Mouse (Mus musculus): ENCODE results near the gene Cd68. TPM values are rescaled to one million over a fixed set of nuclear protein-coding genes. Genes with fewer than 3 reads are reported as not detected.
"Not testable (repeated sequence)": the region's sequence is repeated elsewhere in the genome, so short reads cannot be mapped to it uniquely, and the experiment has no call there.

Gene Cd68
- polyA plus RNA-seq, 1 experiment, result 51.6 TPM

- Histone ChIP-seq H3K4me1 (ENCODE audit: control insufficient read depth, insufficient read depth, low read length) (no peaks in the 10 kb centered on the region), H3K4me3 (replicated peaks; ENCODE audit: control insufficient read depth, low read depth, low read length) (no peak overlapping the region), H3K27ac (ENCODE audit: control insufficient read depth, insufficient read depth, low read depth, low read length, poor library complexity) (no peak overlapping the region)
- WGBS, result 77% methylated on average over 3 of the region's 3 CpGs
- TF ChIP-seq POLR2A (IDR thresholded peaks at IDR 0.05; ENCODE audit: borderline replicate concordance, control insufficient read depth, low read depth, low read length), result no peak
- TF ChIP-seq CTCF (IDR thresholded peaks at IDR 0.05; ENCODE audit: control insufficient read depth, insufficient read depth, low read length), result no peak
Measured at GRCm38 (mm10) chr11:69708614-69709265, 42.8 kb upstream of the Cd68 start.

DNA sequence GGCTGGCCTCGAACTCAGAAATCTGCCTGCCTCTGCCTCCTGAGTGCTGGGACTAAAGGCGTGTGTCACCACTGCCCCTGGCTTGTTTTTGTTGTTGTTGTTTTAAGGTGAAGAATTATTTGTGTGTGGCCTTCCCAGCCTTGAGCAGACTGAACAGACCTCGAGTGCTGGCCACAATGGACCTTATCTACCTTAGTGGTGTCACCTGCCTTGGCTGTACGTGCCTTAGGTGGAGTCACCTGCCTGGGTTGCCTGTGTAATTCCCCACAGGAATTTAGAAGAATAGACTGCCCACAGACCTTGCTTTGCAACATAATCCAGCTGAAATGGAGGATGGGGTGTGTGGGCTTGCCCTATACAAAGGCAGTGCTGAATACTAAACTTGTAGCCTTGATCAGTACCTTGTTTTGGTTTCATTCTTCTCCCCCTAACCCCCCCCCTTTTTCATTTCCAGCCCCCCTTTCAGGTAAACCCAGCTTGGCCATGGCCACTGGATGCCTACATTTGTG, 42.0 kb upstream of the Cd68 start:
- H3K27ac ChIP-seq (ENCODE audit: control insufficient read depth, insufficient read depth, low read depth, low read length, poor library complexity), result no peak overlapping the region
- no peaks in the 10 kb centered on the region for H3K4me1 ChIP-seq (ENCODE audit: control insufficient read depth, insufficient read depth, low read length)
- 83% methylated on average over 4 of the region's 4 CpGs for WGBS

GRCm38 (mm10) chr11:69707480-69707847, 41.5 kb upstream of the Cd68 start:
- no peaks in the 10 kb centered on the region for H3K4me1 ChIP-seq (ENCODE audit: control insufficient read depth, insufficient read depth, low read length)
- 83% methylated on average over 4 of the region's 4 CpGs for WGBS
- H3K4me3 ChIP-seq (replicated peaks; ENCODE audit: control insufficient read depth, low read depth, low read length), result no peak overlapping the region
- TF ChIP-seq CTCF (IDR thresholded peaks at IDR 0.05; ENCODE audit: control insufficient read depth, insufficient read depth, low read length), result no peak
- no peak for TF ChIP-seq POLR2A (IDR thresholded peaks at IDR 0.05; ENCODE audit: borderline replicate concordance, control insufficient read depth, low read depth, low read length)
- no peak overlapping the region for H3K27ac ChIP-seq (ENCODE audit: control insufficient read depth, insufficient read depth, low read depth, low read length, poor library complexity)

More for the DNA sequence above, 42.0 kb upstream of the Cd68 start:
- H3K4me3 ChIP-seq (replicated peaks; ENCODE audit: control insufficient read depth, low read depth, low read length), result no peak overlapping the region
- TF ChIP-seq POLR2A (IDR thresholded peaks at IDR 0.05; ENCODE audit: borderline replicate concordance, control insufficient read depth, low read depth, low read length) (no peak), CTCF (IDR thresholded peaks at IDR 0.05; ENCODE audit: control insufficient read depth, insufficient read depth, low read length) (no peak)

GRCm38 (mm10) chr11:69706775-69707479, 41.0 kb upstream of the Cd68 start:
- H3K4me3 ChIP-seq (replicated peaks; ENCODE audit: control insufficient read depth, low read depth, low read length), result no peak overlapping the region
- TF ChIP-seq CTCF (IDR thresholded peaks at IDR 0.05; ENCODE audit: control insufficient read depth, insufficient read depth, low read length) (no peak), POLR2A (IDR thresholded peaks at IDR 0.05; ENCODE audit: borderline replicate concordance, control insufficient read depth, low read depth, low read length) (no peak)
- WGBS, result 73% methylated on average over 6 of the region's 6 CpGs
- no peaks in the 10 kb centered on the region for H3K4me1 ChIP-seq (ENCODE audit: control insufficient read depth, insufficient read depth, low read length)
- no peak overlapping the region for H3K27ac ChIP-seq (ENCODE audit: control insufficient read depth, insufficient read depth, low read depth, low read length, poor library complexity)

DNA sequence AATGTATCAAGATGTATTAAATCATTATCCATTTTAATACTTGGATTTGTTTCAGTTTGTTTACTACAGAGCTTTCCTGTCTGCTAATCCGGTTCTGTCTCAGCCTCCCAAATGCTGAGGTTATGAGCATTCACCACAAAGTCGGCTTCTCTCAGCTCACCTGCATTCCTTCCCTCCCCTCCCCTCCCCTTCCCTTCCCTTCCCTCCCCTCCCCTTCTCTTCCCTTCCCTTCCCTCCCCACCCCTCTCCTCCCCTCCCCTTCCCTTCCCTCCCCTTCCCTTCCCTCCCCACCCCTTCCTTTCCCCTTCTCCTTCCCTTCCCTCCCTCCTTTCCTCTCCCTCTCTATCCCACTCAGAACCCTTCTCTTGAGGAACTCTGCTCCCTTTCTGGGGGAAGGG, 38.7 kb upstream of the Cd68 start:
- WGBS, result 27% methylated on average over 2 of the region's 2 CpGs
- no peak overlapping the region for H3K4me3 ChIP-seq (replicated peaks; ENCODE audit: control insufficient read depth, low read depth, low read length)
- no peak overlapping the region for H3K27ac ChIP-seq (ENCODE audit: control insufficient read depth, insufficient read depth, low read depth, low read length, poor library complexity)
- no peak for TF ChIP-seq CTCF (IDR thresholded peaks at IDR 0.05; ENCODE audit: control insufficient read depth, insufficient read depth, low read length)
- TF ChIP-seq POLR2A (IDR thresholded peaks at IDR 0.05; ENCODE audit: borderline replicate concordance, control insufficient read depth, low read depth, low read length), result no peak
- no peaks in the 10 kb centered on the region for H3K4me1 ChIP-seq (ENCODE audit: control insufficient read depth, insufficient read depth, low read length)

DNA sequence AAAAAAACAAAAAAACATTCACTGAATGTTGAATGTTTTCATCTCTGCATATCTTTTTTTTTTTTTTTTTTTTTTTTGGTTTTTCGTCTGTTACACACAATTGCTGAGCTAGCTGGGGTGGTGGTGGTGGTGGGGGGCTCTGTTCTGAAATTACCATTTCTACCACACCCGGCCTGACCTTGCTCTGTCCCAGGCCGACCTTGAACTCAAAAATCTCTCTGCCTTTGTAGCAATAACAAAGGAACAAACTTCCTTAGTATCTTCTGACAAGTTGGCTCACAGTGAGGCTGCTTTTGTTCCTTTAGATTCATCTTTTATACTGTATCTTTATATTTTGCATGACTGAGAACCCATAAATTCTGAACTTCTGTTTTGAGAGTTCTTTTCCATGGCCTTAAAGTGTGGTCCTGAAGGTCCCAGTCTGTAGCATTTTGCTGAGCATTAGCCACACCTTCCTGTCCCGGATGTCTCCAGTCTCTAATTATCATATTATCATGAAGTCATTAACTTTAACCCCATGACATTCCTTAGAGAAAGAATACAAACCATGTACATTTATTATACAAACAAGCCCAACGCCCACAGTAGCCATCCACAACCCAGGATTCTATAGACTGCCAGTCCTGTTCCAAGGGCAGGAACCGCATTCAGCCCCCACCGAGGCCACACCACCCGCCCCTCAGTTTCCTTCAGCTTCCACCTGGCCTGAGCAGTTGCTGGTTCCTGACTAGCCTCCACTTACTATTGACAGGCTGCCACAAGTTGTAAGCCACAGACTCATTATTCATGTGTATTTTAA, 38.1 kb upstream of the Cd68 start:
- Histone ChIP-seq H3K27ac (ENCODE audit: control insufficient read depth, insufficient read depth, low read depth, low read length, poor library complexity) (no peak overlapping the region), H3K4me3 (replicated peaks; ENCODE audit: control insufficient read depth, low read depth, low read length) (no peak overlapping the region), H3K4me1 (ENCODE audit: control insufficient read depth, insufficient read depth, low read length) (no peaks in the 10 kb centered on the region)
- 66% methylated on average over 8 of the region's 8 CpGs for WGBS
- TF ChIP-seq CTCF (IDR thresholded peaks at IDR 0.05; ENCODE audit: control insufficient read depth, insufficient read depth, low read length) (no peak), POLR2A (IDR thresholded peaks at IDR 0.05; ENCODE audit: borderline replicate concordance, control insufficient read depth, low read depth, low read length) (no peak)

DNA sequence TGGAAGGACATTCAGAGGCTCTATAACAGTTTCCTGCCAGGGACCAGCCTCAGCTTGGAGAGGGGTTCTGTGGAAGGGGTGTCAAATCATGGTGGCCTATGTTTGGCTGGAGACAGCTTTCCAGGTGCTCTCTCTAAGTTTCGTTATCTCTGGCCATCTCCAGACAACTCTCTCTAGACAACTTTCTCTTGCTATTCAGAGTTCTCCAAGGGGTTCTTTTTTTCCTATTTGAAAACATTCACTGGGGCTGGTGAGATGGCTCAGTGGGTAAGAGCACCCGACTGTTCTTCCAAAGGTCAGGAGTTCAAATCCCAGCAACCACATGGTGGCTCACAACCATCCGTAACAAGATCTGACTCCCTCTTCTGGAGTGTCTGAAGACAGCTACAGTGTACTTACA, 37.4 kb upstream of the Cd68 start:
- 83% methylated on average over 3 of the region's 3 CpGs for WGBS
- H3K27ac ChIP-seq (ENCODE audit: control insufficient read depth, insufficient read depth, low read depth, low read length, poor library complexity); H3K4me3 ChIP-seq (replicated peaks; ENCODE audit: control insufficient read depth, low read depth, low read length); H3K4me1 ChIP-seq (ENCODE audit: control insufficient read depth, insufficient read depth, low read length): not testable (repeated sequence)

DNA sequence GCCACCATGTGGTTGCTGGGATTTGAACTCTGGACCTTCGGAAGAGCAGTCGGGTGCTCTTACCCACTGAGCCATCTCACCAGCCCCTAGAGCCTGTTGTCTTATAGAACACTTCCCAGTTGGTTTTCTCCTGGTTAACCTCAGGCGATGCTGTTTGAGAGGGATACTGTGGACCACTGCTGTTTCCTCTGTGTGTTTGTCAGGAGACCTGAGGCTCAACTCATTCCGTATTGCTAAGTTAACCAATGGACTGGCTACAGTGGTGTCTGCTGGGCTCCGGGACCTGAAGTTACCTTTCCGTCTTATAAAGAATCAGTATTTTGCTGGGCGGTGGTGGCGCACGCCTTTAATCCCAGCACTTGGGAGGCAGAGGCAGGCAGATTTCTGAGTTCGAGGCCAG, 36.9 kb upstream of the Cd68 start:
- H3K4me1 ChIP-seq (ENCODE audit: control insufficient read depth, insufficient read depth, low read length); H3K27ac ChIP-seq (ENCODE audit: control insufficient read depth, insufficient read depth, low read depth, low read length, poor library complexity); H3K4me3 ChIP-seq (replicated peaks; ENCODE audit: control insufficient read depth, low read depth, low read length): not testable (repeated sequence)
- 91% methylated on average over 10 of the region's 10 CpGs for WGBS

All from bone marrow, adult 2 months (tissue).